Mouse (Mus musculus): ENCODE data around the gene Ankrd28. TPM values are rescaled to one million over a fixed set of nuclear protein-coding genes. Genes with fewer than 3 reads are reported as not detected.

The Ankrd28 gene
- total and polyA plus RNA-seq, 3 experiments: 6.6 to 27.7 (median 22.1) TPM

- intact Hi-C loops (cut with DNase I): no loop called here
- H3K27me3 ChIP-seq (ENCODE audit: control insufficient read depth, insufficient read depth, low read length): no peaks in the 10 kb centered on the region
- no peaks in the 10 kb centered on the region for H3K79me2 ChIP-seq (replicated peaks; ENCODE audit: control insufficient read depth, insufficient read depth, low read length)
- H3K27ac ChIP-seq: no peak overlapping the region
- no peak overlapping the region for H3K4me3 ChIP-seq
- no peaks in the 10 kb centered on the region for H3K4me1 ChIP-seq (ENCODE audit: control insufficient read depth, insufficient read depth, low read length)
- TF ChIP-seq CTCF (IDR thresholded peaks at IDR 0.05) (no peak), POLR2A (IDR thresholded peaks at IDR 0.05; ENCODE audit: insufficient read depth, low read depth, low read length) (no peak), EP300 (IDR thresholded peaks at IDR 0.05; ENCODE audit: insufficient read depth, low read depth, low read length) (no peak)
- H3K36me3 ChIP-seq (ENCODE audit: control insufficient read depth, insufficient read depth, low read length): peaks cover 2% of the 10 kb centered on the region
- no peak overlapping the region for H3K9ac ChIP-seq (ENCODE audit: low read depth, low read length)
- 91% methylated on average over 2 of the region's 2 CpGs for WGBS
- DNase-seq: no peak
These were observed 112.1 kb downstream of the Ankrd28 start for GRCm38 (mm10) chr14:31718332-31718731.

GRCm38 (mm10) chr14:31717360-31717759 is 113.1 kb downstream of the Ankrd28 start:
- H3K27ac ChIP-seq: no peak overlapping the region
- no peaks in the 10 kb centered on the region for H3K27me3 ChIP-seq (ENCODE audit: control insufficient read depth, insufficient read depth, low read length)
- DNase-seq: no peak
- H3K9ac ChIP-seq (ENCODE audit: low read depth, low read length): no peak overlapping the region
- no peak overlapping the region for H3K4me3 ChIP-seq
- no peaks in the 10 kb centered on the region for H3K4me1 ChIP-seq (ENCODE audit: control insufficient read depth, insufficient read depth, low read length)
- peaks cover 2% of the 10 kb centered on the region for H3K36me3 ChIP-seq (ENCODE audit: control insufficient read depth, insufficient read depth, low read length)
- no peaks in the 10 kb centered on the region for H3K79me2 ChIP-seq (replicated peaks; ENCODE audit: control insufficient read depth, insufficient read depth, low read length)
- 97% methylated on average over 5 of the region's 5 CpGs for WGBS
- intact Hi-C loops (cut with DNase I): no loop called here
- TF ChIP-seq POLR2A (IDR thresholded peaks at IDR 0.05; ENCODE audit: insufficient read depth, low read depth, low read length) (no peak), CTCF (IDR thresholded peaks at IDR 0.05) (no peak), EP300 (IDR thresholded peaks at IDR 0.05; ENCODE audit: insufficient read depth, low read depth, low read length) (no peak)

GRCm38 (mm10) chr14:31715669-31716068 is 114.8 kb downstream of the Ankrd28 start:
- Histone ChIP-seq H3K36me3 (ENCODE audit: control insufficient read depth, insufficient read depth, low read length) (no peaks in the 10 kb centered on the region; the same call in 1 of the 2 replicates), H3K27me3 (ENCODE audit: control insufficient read depth, insufficient read depth, low read length) (no peaks in the 10 kb centered on the region), H3K79me2 (replicated peaks; ENCODE audit: control insufficient read depth, insufficient read depth, low read length) (no peaks in the 10 kb centered on the region), H3K4me1 (ENCODE audit: control insufficient read depth, insufficient read depth, low read length) (no peaks in the 10 kb centered on the region), H3K4me3 (no peak overlapping the region), H3K27ac (no peak overlapping the region), H3K9ac (ENCODE audit: low read depth, low read length) (no peak overlapping the region)
- intact Hi-C loops (cut with DNase I): no loop called here
- TF ChIP-seq CTCF (IDR thresholded peaks at IDR 0.05) (no peak), POLR2A (IDR thresholded peaks at IDR 0.05; ENCODE audit: insufficient read depth, low read depth, low read length) (no peak), EP300 (IDR thresholded peaks at IDR 0.05; ENCODE audit: insufficient read depth, low read depth, low read length) (no peak)
- DNase-seq: no peak

- H3K27ac ChIP-seq: no peak overlapping the region
- no peaks in the 10 kb centered on the region; the same call in 1 of the 2 replicates for H3K36me3 ChIP-seq (ENCODE audit: control insufficient read depth, insufficient read depth, low read length)
- no peak overlapping the region for H3K9ac ChIP-seq (ENCODE audit: low read depth, low read length)
- H3K4me1 ChIP-seq (ENCODE audit: control insufficient read depth, insufficient read depth, low read length): no peaks in the 10 kb centered on the region
- no peak for DNase-seq
- no peak overlapping the region for H3K4me3 ChIP-seq
- TF ChIP-seq CTCF (IDR thresholded peaks at IDR 0.05) (no peak), EP300 (IDR thresholded peaks at IDR 0.05; ENCODE audit: insufficient read depth, low read depth, low read length) (no peak), POLR2A (IDR thresholded peaks at IDR 0.05; ENCODE audit: insufficient read depth, low read depth, low read length) (no peak)
- no peaks in the 10 kb centered on the region for H3K27me3 ChIP-seq (ENCODE audit: control insufficient read depth, insufficient read depth, low read length)
- 75% methylated on average over 1 of the region's 1 CpGs for WGBS
- intact Hi-C loops (cut with DNase I): no loop called here
- H3K79me2 ChIP-seq (replicated peaks; ENCODE audit: control insufficient read depth, insufficient read depth, low read length): no peaks in the 10 kb centered on the region
These were observed 121.1 kb downstream of the Ankrd28 start for GRCm38 (mm10) chr14:31709343-31709742.

GRCm38 (mm10) chr14:31700376-31700775 is 130.1 kb downstream of the Ankrd28 start:
- no peaks in the 10 kb centered on the region for H3K36me3 ChIP-seq (ENCODE audit: control insufficient read depth, insufficient read depth, low read length)
- H3K27ac ChIP-seq: no peak overlapping the region
- WGBS: 87% methylated on average over 2 of the region's 2 CpGs
- H3K27me3 ChIP-seq (ENCODE audit: control insufficient read depth, insufficient read depth, low read length): no peaks in the 10 kb centered on the region
- intact Hi-C loops (cut with DNase I): no loop called here
- no peak overlapping the region for H3K4me3 ChIP-seq
- H3K9ac ChIP-seq (ENCODE audit: low read depth, low read length): no peak overlapping the region
- TF ChIP-seq CTCF (IDR thresholded peaks at IDR 0.05): no peak
- TF ChIP-seq EP300 (IDR thresholded peaks at IDR 0.05; ENCODE audit: insufficient read depth, low read depth, low read length): no peak
- TF ChIP-seq POLR2A (IDR thresholded peaks at IDR 0.05; ENCODE audit: insufficient read depth, low read depth, low read length): no peak
- DNase-seq: no peak
- H3K4me1 ChIP-seq (ENCODE audit: control insufficient read depth, insufficient read depth, low read length): peaks cover 3% of the 10 kb centered on the region
- H3K79me2 ChIP-seq (replicated peaks; ENCODE audit: control insufficient read depth, insufficient read depth, low read length): no peaks in the 10 kb centered on the region

GRCm38 (mm10) chr14:31697755-31698154 is 132.7 kb downstream of the Ankrd28 start:
- intact Hi-C loops (cut with DNase I): loop anchor here (5.0 kb wide), 2 partner anchors 40 to 45 kb away; no protein-coding TSS in a partner anchor
- H3K27me3 ChIP-seq (ENCODE audit: control insufficient read depth, insufficient read depth, low read length): no peaks in the 10 kb centered on the region
- 60% methylated on average over 4 of the region's 4 CpGs for WGBS
- DNase-seq: no peak
- H3K4me3 ChIP-seq: no peak overlapping the region
- TF ChIP-seq CTCF (IDR thresholded peaks at IDR 0.05): no peak
- TF ChIP-seq EP300 (IDR thresholded peaks at IDR 0.05; ENCODE audit: insufficient read depth, low read depth, low read length): no peak
- no peak for TF ChIP-seq POLR2A (IDR thresholded peaks at IDR 0.05; ENCODE audit: insufficient read depth, low read depth, low read length)
- no peaks in the 10 kb centered on the region for H3K79me2 ChIP-seq (replicated peaks; ENCODE audit: control insufficient read depth, insufficient read depth, low read length)
- peak overlapping the region; percentile 72 for H3K27ac ChIP-seq
- no peaks in the 10 kb centered on the region for H3K36me3 ChIP-seq (ENCODE audit: control insufficient read depth, insufficient read depth, low read length)
- no peak overlapping the region for H3K9ac ChIP-seq (ENCODE audit: low read depth, low read length)
- peaks cover 3% of the 10 kb centered on the region for H3K4me1 ChIP-seq (ENCODE audit: control insufficient read depth, insufficient read depth, low read length)

Measured in heart, adult 2 months (tissue).